Mouse (Mus musculus) intestine, postnatal 0 days (tissue): Measurements from ENCODE around the gene Dock9. TPM values are rescaled to one million over a fixed set of nuclear protein-coding genes. Genes with fewer than 3 reads are reported as not detected.

Experiments
- ATAC-seq: fragments of 200-750 bp; cut with Nextera tagmentation; 2 replicates; pipeline ENCODE4 v1.8.0; 2017; ENCODE audit warnings: mild to moderate bottlenecking, moderate TSS enrichment, moderate library complexity
- H3K27ac ChIP-seq: fragments of 300-500 bp; sonication (generic); 2 replicates; pipeline ENCODE4 v1.5.1; 2014; ENCODE audit warnings: mild to moderate bottlenecking, low read depth, low read length, moderate library complexity
- H3K27me3 ChIP-seq: fragments of 300-500 bp; sonication (generic); replicated peaks from 2 replicates; pipeline ENCODE4 v1.6.1; 2014; ENCODE audit warnings: low read length, mixed read lengths; ENCODE audit not compliant: control insufficient read depth, insufficient read depth
- H3K36me3 ChIP-seq: fragments of 300-500 bp; sonication (generic); 2 replicates; pipeline ENCODE4 v1.6.1; 2014; ENCODE audit warnings: mild to moderate bottlenecking, moderate library complexity; ENCODE audit not compliant: control insufficient read depth, insufficient read depth
- H3K4me1 ChIP-seq: fragments of 300-500 bp; sonication (generic); replicated peaks from 2 replicates; pipeline ENCODE4 v1.6.1; 2014; ENCODE audit warnings: antibody characterized with exemption, low read length, mixed read lengths; ENCODE audit not compliant: control insufficient read depth, insufficient read depth
- H3K4me2 ChIP-seq: fragments of 300-500 bp; sonication (generic); replicated peaks from 2 replicates; pipeline ENCODE4 v1.6.1; 2014; ENCODE audit warnings: low read depth, mild to moderate bottlenecking, moderate library complexity
- H3K4me3 ChIP-seq: fragments of 300-500 bp; sonication (generic); 2 replicates; pipeline ENCODE4 v1.5.1; 2014; ENCODE audit warnings: low read depth, low read length
- H3K9ac ChIP-seq: fragments of 300-500 bp; sonication (generic); 2 replicates; pipeline ENCODE4 v1.6.1; 2014; ENCODE audit warnings: mild to moderate bottlenecking, low read depth, low read length
- H3K9me3 ChIP-seq: fragments of 300-500 bp; sonication (generic); 2 replicates; pipeline ENCODE4 v1.6.1; 2016; ENCODE audit warnings: mixed run types; ENCODE audit not compliant: control insufficient read depth
- CTCF ChIP-seq: sonication (generic); IDR thresholded peaks from 2 replicates; pipeline ENCODE4 v1.5.1; 2016; ENCODE audit warnings: low read depth, mild to moderate bottlenecking, control low read depth, antibody characterized with exemption, moderate library complexity
- WGBS: fragments of 180-500 bp; shearing (Covaris S2); extraction: QIAGEN DNeasy Blood & Tissue Kit; methylation state at CpG from one replicate; pipeline ENCODE4 v1.1.7; 2014; 5-methylcytosine and 5-hydroxymethylcytosine counted together
- polyA plus RNA-seq: library from polyadenylated mRNA; unstranded; fragments of >200 nt; fragmentation: Nextera tagmentation; extraction: Ambion mirVana; gene quantifications from 2 replicates; pipeline ENCODE4 v1.2.1, GENCODE M21; 2015

Dock9 gene
- polyA plus RNA-seq, 1 experiment from 2014 or later = 6.2 TPM

- WGBS = 65% methylated on average over 9 of the region's 9 CpGs
- Histone ChIP-seq H3K36me3 (peaks cover 33% of the 10 kb centered on the region), H3K4me3 (no peak overlapping the region), H3K9me3 (no peaks in the 10 kb centered on the region), H3K27ac (no peak overlapping the region), H3K9ac (no peak overlapping the region), H3K4me2 (no peak overlapping the region), H3K4me1 (no peaks in the 10 kb centered on the region), H3K27me3 (no peaks in the 10 kb centered on the region)
- no peak for ATAC-seq
- TF ChIP-seq CTCF = 0 out of 2 replicates have a peak, but pooled peaks have one; percentile 3
Observed at GRCm38 (mm10) chr14:121592356-121592755, 205.3 kb downstream of the Dock9 start.

GRCm38 (mm10) chr14:121589097-121589725 lies 208.4 kb downstream of the Dock9 start:
- Histone ChIP-seq H3K4me2 (no peak overlapping the region), H3K9ac (no peak overlapping the region), H3K36me3 (peaks cover 22% of the 10 kb centered on the region), H3K4me3 (no peak overlapping the region), H3K27ac (no peak overlapping the region), H3K9me3 (no peaks in the 10 kb centered on the region), H3K27me3 (no peaks in the 10 kb centered on the region), H3K4me1 (no peaks in the 10 kb centered on the region)
- peak; percentile 51; the same call in 1 of the 2 replicates for ATAC-seq
- WGBS = 58% methylated on average over 10 of the region's 10 CpGs
- TF ChIP-seq CTCF = peak; percentile 97

- Histone ChIP-seq H3K27me3 (no peaks in the 10 kb centered on the region), H3K27ac (no peak overlapping the region), H3K4me1 (no peaks in the 10 kb centered on the region), H3K9ac (no peak overlapping the region), H3K9me3 (no peaks in the 10 kb centered on the region), H3K36me3 (peaks cover 20% of the 10 kb centered on the region), H3K4me3 (no peak overlapping the region), H3K4me2 (no peak overlapping the region)
- WGBS = 71% methylated on average over 4 of the region's 4 CpGs
- no peak for ATAC-seq
- peak; percentile 87 for TF ChIP-seq CTCF
Observed at GRCm38 (mm10) chr14:121588451-121588850, 209.2 kb downstream of the Dock9 start.

- Histone ChIP-seq H3K4me2 (no peak overlapping the region), H3K27me3 (no peaks in the 10 kb centered on the region), H3K4me3 (no peak overlapping the region), H3K9me3 (no peaks in the 10 kb centered on the region), H3K9ac (no peak overlapping the region), H3K36me3 (peaks cover 27% of the 10 kb centered on the region), H3K27ac (no peak overlapping the region), H3K4me1 (no peaks in the 10 kb centered on the region)
- no peak for TF ChIP-seq CTCF
- 64% methylated on average over 21 of the region's 21 CpGs for WGBS
- no peak for ATAC-seq
Observed at GRCm38 (mm10) chr14:121585906-121586765, 211.5 kb downstream of the Dock9 start.

- Histone ChIP-seq H3K9ac (no peak overlapping the region), H3K36me3 (peaks cover 57% of the 10 kb centered on the region), H3K27me3 (no peaks in the 10 kb centered on the region), H3K4me1 (no peaks in the 10 kb centered on the region), H3K4me3 (no peak overlapping the region), H3K4me2 (no peak overlapping the region), H3K27ac (no peak overlapping the region), H3K9me3 (no peaks in the 10 kb centered on the region)
- ATAC-seq = no peak
- TF ChIP-seq CTCF = peak; percentile 88
- WGBS = 43% methylated on average over 3 of the region's 3 CpGs
Observed at GRCm38 (mm10) chr14:121579055-121579454, 218.6 kb downstream of the Dock9 start.

GRCm38 (mm10) chr14:121573391-121573790 lies 224.2 kb downstream of the Dock9 start:
- Histone ChIP-seq H3K4me2 (no peak overlapping the region), H3K27me3 (no peaks in the 10 kb centered on the region), H3K4me3 (no peak overlapping the region), H3K27ac (peak overlapping the region; percentile 62), H3K9ac (no peak overlapping the region), H3K4me1 (no peaks in the 10 kb centered on the region), H3K9me3 (no peaks in the 10 kb centered on the region), H3K36me3 (peaks cover 22% of the 10 kb centered on the region)
- peak; percentile 42; the same call in 1 of the 2 replicates for TF ChIP-seq CTCF
- ATAC-seq = peak; percentile 87
- 53% methylated on average over 5 of the region's 5 CpGs for WGBS
